Mouse (Mus musculus) adipocyte (in vitro differentiated cells): ENCODE measurements around the gene Cacna1e.

ENCODE experiments used
- DNase-seq: peaks from one replicate; pipeline ENCODE4 v3.0.0-alpha.2; 2016; ENCODE audit warnings: low spot score

The Cacna1e gene

GRCm38 (mm10) chr1:154836473-154836872 lies 47.8 kb downstream of the Cacna1e start:
- DNase-seq: no peak

GRCm38 (mm10) chr1:154832168-154832539 lies 52.1 kb downstream of the Cacna1e start:
- no peak for DNase-seq

- DNase-seq: no peak
Observed at GRCm38 (mm10) chr1:154831269-154832167, 52.8 kb downstream of the Cacna1e start.

GRCm38 (mm10) chr1:154830051-154830450 lies 54.2 kb downstream of the Cacna1e start:
- DNase-seq: no peak

- no peak for DNase-seq
Observed at GRCm38 (mm10) chr1:154823098-154823497, 61.2 kb downstream of the Cacna1e start.

GRCm38 (mm10) chr1:154820422-154820821 lies 63.9 kb downstream of the Cacna1e start:
- DNase-seq: no peak

- no peak for DNase-seq
Observed at GRCm38 (mm10) chr1:154819960-154820359, 64.3 kb downstream of the Cacna1e start.

- no peak for DNase-seq
Observed at GRCm38 (mm10) chr1:154818742-154819141, 65.6 kb downstream of the Cacna1e start.

GRCm38 (mm10) chr1:154816836-154817235 lies 67.5 kb downstream of the Cacna1e start:
- DNase-seq: no peak

GRCm38 (mm10) chr1:154816267-154816666 lies 68.0 kb downstream of the Cacna1e start:
- DNase-seq: no peak

- no peak for DNase-seq
Observed at GRCm38 (mm10) chr1:154805742-154806141, 78.6 kb downstream of the Cacna1e start.

- DNase-seq: no peak
Observed at GRCm38 (mm10) chr1:154805038-154805437, 79.3 kb downstream of the Cacna1e start.

- no peak for DNase-seq
Observed at GRCm38 (mm10) chr1:154802301-154802904, 81.9 kb downstream of the Cacna1e start.

- DNase-seq: no peak
Observed at GRCm38 (mm10) chr1:154799257-154799656, 85.0 kb downstream of the Cacna1e start.

- no peak for DNase-seq
Observed at GRCm38 (mm10) chr1:154798771-154799170, 85.5 kb downstream of the Cacna1e start.

GRCm38 (mm10) chr1:154796685-154797084 lies 87.6 kb downstream of the Cacna1e start:
- DNase-seq: no peak

- DNase-seq: no peak
Observed at GRCm38 (mm10) chr1:154794518-154794951, 89.8 kb downstream of the Cacna1e start.

- no peak for DNase-seq
Observed at GRCm38 (mm10) chr1:154791544-154792174, 92.6 kb downstream of the Cacna1e start.

GRCm38 (mm10) chr1:154788491-154788890 lies 95.8 kb downstream of the Cacna1e start:
- no peak for DNase-seq

- peak; percentile 20 for DNase-seq
Observed at GRCm38 (mm10) chr1:154788069-154788468, 96.2 kb downstream of the Cacna1e start.

- no peak for DNase-seq
Observed at GRCm38 (mm10) chr1:154787418-154787817, 96.9 kb downstream of the Cacna1e start.

- DNase-seq: peak; percentile 71
Observed at GRCm38 (mm10) chr1:154786243-154786669, 98.0 kb downstream of the Cacna1e start.

GRCm38 (mm10) chr1:154784862-154785261 lies 99.4 kb downstream of the Cacna1e start:
- no peak for DNase-seq
